Mouse (Mus musculus) stomach, embryonic 16.5 days (tissue): ENCODE data around the gene Hoxa1. TPM values are rescaled to one million over a fixed set of nuclear protein-coding genes. Genes with fewer than 3 reads are reported as not detected.

ENCODE experiments used
- ATAC-seq: fragments of 200-750 bp; cut with Nextera tagmentation; 2 replicates; pipeline ENCODE4 v1.8.0; 2017; ENCODE audit warnings: moderate number of reproducible peaks, moderate TSS enrichment; ENCODE audit not compliant: insufficient read depth, low FRiP score
- H3K27ac ChIP-seq: fragments of 300-500 bp; sonication (generic); 2 replicates; pipeline ENCODE4 v1.5.1; 2014; ENCODE audit warnings: low read length
- H3K27me3 ChIP-seq: fragments of 300-500 bp; sonication (generic); 2 replicates; pipeline ENCODE4 v1.6.1; 2014; ENCODE audit warnings: low read length, control low read depth, mixed read lengths; ENCODE audit not compliant: control insufficient read depth, insufficient read depth
- H3K36me3 ChIP-seq: fragments of 300-500 bp; sonication (generic); 2 replicates; pipeline ENCODE4 v1.6.1; 2014; ENCODE audit warnings: low read length; ENCODE audit not compliant: control insufficient read depth, insufficient read depth
- H3K4me1 ChIP-seq: fragments of 300-500 bp; sonication (generic); 2 replicates; pipeline ENCODE4 v1.6.1; 2014; ENCODE audit warnings: low read length, control low read depth, mixed read lengths; ENCODE audit not compliant: control insufficient read depth, insufficient read depth
- H3K4me2 ChIP-seq: fragments of 300-500 bp; sonication (generic); 2 replicates; pipeline ENCODE4 v1.6.1; 2014; ENCODE audit warnings: low read depth, low read length, mixed read lengths
- H3K4me3 ChIP-seq: fragments of 300-500 bp; sonication (generic); replicated peaks from 2 replicates; pipeline ENCODE4 v1.5.1; 2014; ENCODE audit warnings: mild to moderate bottlenecking, low read length
- H3K9ac ChIP-seq: fragments of 300-500 bp; sonication (generic); 2 replicates; pipeline ENCODE4 v1.6.1; 2014; ENCODE audit warnings: low read length
- H3K9me3 ChIP-seq: fragments of 300-500 bp; sonication (generic); replicated peaks from 2 replicates; pipeline ENCODE4 v1.6.1; 2016; ENCODE audit warnings: low read length, control low read depth; ENCODE audit not compliant: control insufficient read depth
- WGBS: fragments of 180-500 bp; shearing (Covaris S2); extraction: QIAGEN DNeasy Blood & Tissue Kit; methylation state at CpG from one replicate; pipeline ENCODE4 v1.1.7; 2014; 5-methylcytosine and 5-hydroxymethylcytosine counted together
- polyA plus RNA-seq: library from polyadenylated mRNA; unstranded; fragments of >200 nt; fragmentation: Nextera tagmentation; extraction: Ambion mirVana; gene quantifications from 2 replicates; pipeline ENCODE4 v1.2.1, GENCODE M21; 2015

Hoxa1 gene
- polyA plus RNA-seq, 1 experiment from 2014 or later: 1.4 TPM

- peak overlapping the region; percentile 90 for H3K9ac ChIP-seq
- WGBS: 9% methylated on average over 9 of the region's 9 CpGs
- peaks cover 23% of the 10 kb centered on the region for H3K4me1 ChIP-seq
- peak overlapping the region; percentile 65 for H3K4me2 ChIP-seq
- H3K27me3 ChIP-seq: peaks cover 6% of the 10 kb centered on the region; the same call in 1 of the 2 replicates
- peak overlapping the region; percentile 82 for H3K4me3 ChIP-seq
- peak overlapping the region; percentile 97 for H3K27ac ChIP-seq
- H3K9me3 ChIP-seq: no peaks in the 10 kb centered on the region
- H3K36me3 ChIP-seq: no peaks in the 10 kb centered on the region
- ATAC-seq: no peak
Measured at GRCm38 (mm10) chr6:52159979-52160378, 1.9 kb upstream of the Hoxa1 start.

- H3K4me2 ChIP-seq: peak overlapping the region; percentile 65
- H3K9ac ChIP-seq: peak overlapping the region; percentile 90
- peak overlapping the region; percentile 97 for H3K27ac ChIP-seq
- no peaks in the 10 kb centered on the region for H3K9me3 ChIP-seq
- ATAC-seq: peak; percentile 18; the same call in 1 of the 2 replicates
- peaks cover 6% of the 10 kb centered on the region; the same call in 1 of the 2 replicates for H3K27me3 ChIP-seq
- no peaks in the 10 kb centered on the region for H3K36me3 ChIP-seq
- peaks cover 23% of the 10 kb centered on the region for H3K4me1 ChIP-seq
- H3K4me3 ChIP-seq: peak overlapping the region; percentile 82
- WGBS: 10% methylated on average over 12 of the region's 12 CpGs
Measured at GRCm38 (mm10) chr6:52159164-52159761, 1.1 kb upstream of the Hoxa1 start.

GRCm38 (mm10) chr6:52157466-52158275, 446 bp downstream of the Hoxa1 start:
- no peaks in the 10 kb centered on the region for H3K36me3 ChIP-seq
- H3K27ac ChIP-seq: no peak overlapping the region
- ATAC-seq: no peak
- peaks cover 8% of the 10 kb centered on the region for H3K27me3 ChIP-seq
- peak overlapping the region; percentile 65 for H3K4me2 ChIP-seq
- peaks cover 23% of the 10 kb centered on the region for H3K4me1 ChIP-seq
- 4% methylated on average over 32 of the region's 32 CpGs for WGBS
- peak overlapping the region; percentile 38; the same call in 1 of the 2 replicates for H3K9ac ChIP-seq
- H3K4me3 ChIP-seq: peak overlapping the region; percentile 82
- H3K9me3 ChIP-seq: no peaks in the 10 kb centered on the region

- ATAC-seq: no peak
- no peaks in the 10 kb centered on the region for H3K36me3 ChIP-seq
- peak overlapping the region; percentile 65; the same call in 1 of the 2 replicates for H3K4me2 ChIP-seq
- WGBS: 30% methylated on average over 20 of the region's 20 CpGs
- H3K9me3 ChIP-seq: no peaks in the 10 kb centered on the region
- no peak overlapping the region for H3K4me3 ChIP-seq
- no peak overlapping the region for H3K27ac ChIP-seq
- H3K4me1 ChIP-seq: peaks cover 23% of the 10 kb centered on the region
- peaks cover 14% of the 10 kb centered on the region for H3K27me3 ChIP-seq
- H3K9ac ChIP-seq: no peak overlapping the region
Measured at GRCm38 (mm10) chr6:52156551-52157200, 1.4 kb downstream of the Hoxa1 start.

GRCm38 (mm10) chr6:52155471-52155870, 2.6 kb downstream of the Hoxa1 start:
- WGBS: 74% methylated on average over 3 of the region's 3 CpGs
- no peak for ATAC-seq

GRCm38 (mm10) chr6:52154044-52154443, 4.1 kb downstream of the Hoxa1 start:
- no peak overlapping the region for H3K9ac ChIP-seq
- WGBS: 63% methylated on average over 5 of the region's 5 CpGs
- no peaks in the 10 kb centered on the region for H3K9me3 ChIP-seq
- ATAC-seq: no peak
- no peaks in the 10 kb centered on the region for H3K36me3 ChIP-seq
- no peak overlapping the region for H3K4me2 ChIP-seq
- no peak overlapping the region for H3K4me3 ChIP-seq
- H3K4me1 ChIP-seq: peaks cover 6% of the 10 kb centered on the region
- peaks cover 20% of the 10 kb centered on the region for H3K27me3 ChIP-seq
- H3K27ac ChIP-seq: no peak overlapping the region

More at GRCm38 (mm10) chr6:52155471-52155870, 2.6 kb downstream of the Hoxa1 start:
- H3K27me3 ChIP-seq: peaks cover 17% of the 10 kb centered on the region
- H3K27ac ChIP-seq: no peak overlapping the region
- no peak overlapping the region for H3K4me2 ChIP-seq
- no peaks in the 10 kb centered on the region for H3K36me3 ChIP-seq
- H3K9me3 ChIP-seq: no peaks in the 10 kb centered on the region
- H3K9ac ChIP-seq: no peak overlapping the region
- H3K4me1 ChIP-seq: peaks cover 19% of the 10 kb centered on the region
- no peak overlapping the region for H3K4me3 ChIP-seq

GRCm38 (mm10) chr6:52153270-52153669, 4.8 kb downstream of the Hoxa1 start:
- H3K27ac ChIP-seq: no peak overlapping the region
- H3K9ac ChIP-seq: no peak overlapping the region
- ATAC-seq: no peak
- peaks cover 4% of the 10 kb centered on the region for H3K4me1 ChIP-seq
- 24% methylated on average over 6 of the region's 6 CpGs for WGBS
- H3K36me3 ChIP-seq: no peaks in the 10 kb centered on the region
- H3K9me3 ChIP-seq: no peaks in the 10 kb centered on the region
- H3K27me3 ChIP-seq: peaks cover 20% of the 10 kb centered on the region
- no peak overlapping the region for H3K4me3 ChIP-seq
- no peak overlapping the region for H3K4me2 ChIP-seq

- Histone ChIP-seq H3K4me2 (no peak overlapping the region), H3K4me3 (no peak overlapping the region), H3K9me3 (no peaks in the 10 kb centered on the region), H3K27ac (no peak overlapping the region), H3K36me3 (no peaks in the 10 kb centered on the region), H3K4me1 (peaks cover 4% of the 10 kb centered on the region), H3K9ac (0 out of 2 replicates have a peak overlapping the region, but pooled peaks have one; percentile 24), H3K27me3 (peaks cover 20% of the 10 kb centered on the region)
- WGBS: 46% methylated on average over 16 of the region's 16 CpGs
- no peak for ATAC-seq
Measured at GRCm38 (mm10) chr6:52152226-52153193, 5.6 kb downstream of the Hoxa1 start.
